Mouse (Mus musculus) embryonic fibroblast, embryonic 13.5 days (primary cell): ENCODE results near the gene Gm19426.

Experiments used
- CTCF ChIP-seq: IDR thresholded peaks from 2 replicates; pipeline ENCODE4 v1.5.1; 2011; ENCODE audit warnings: mild to moderate bottlenecking, control low read depth, low read length, moderate library complexity, borderline replicate concordance; ENCODE audit not compliant: insufficient read depth
- POLR2A ChIP-seq: IDR thresholded peaks from 2 replicates; pipeline ENCODE4 v1.6.1; 2011; ENCODE audit warnings: low read depth, mild to moderate bottlenecking, control low read depth, low read length, moderate library complexity

GRCm38 (mm10) chr2:84777706-84778105, 34.3 kb upstream of the Gm19426 start:
- TF ChIP-seq POLR2A: no peak
- no peak for TF ChIP-seq CTCF
